9 mouse cellular contexts compared by ENCODE assay signal in genomic region chr11:115807306-115807705, GRCm38 (mm10). TPM values are rescaled to one million over a fixed set of nuclear protein-coding genes. Genes with fewer than 3 reads are reported as not detected.
A peak's percentile ranks its signal among the peaks of the same experiment; 100 is the strongest.
DNase-seq lines count a peak whose midpoint lies in the region; ATAC-seq lines count a peak whose summit lies in the region.
"Had no signal": no experiment of that assay in that cellular context is flagged by ENCODE, and none has a peak within 500 bp of the region (broad histone marks: within the 10 kb centered on the region; RNA-seq: fewer than 3 reads in every experiment).

No protein-coding gene starts in this region.

- WGBS in heart, embryonic 15.5 days, result 69% methylated on average over 6 of the region's 6 CpGs
- 81% methylated on average over 6 of the region's 6 CpGs for WGBS in heart, embryonic 11.5 days (ENCODE audit: insufficient replicate concordance)
- WGBS in forebrain, embryonic 15.5 days, result 24% methylated on average over 6 of the region's 6 CpGs
- WGBS in midbrain, embryonic 15.5 days, result 55% methylated on average over 6 of the region's 6 CpGs

- H3K9ac ChIP-seq in heart, embryonic 15.5 days, result no peak overlapping the region
- no peak overlapping the region for H3K9ac ChIP-seq in heart, embryonic 11.5 days (ENCODE audit: low read depth, low read length)
- H3K9ac ChIP-seq in forebrain, embryonic 15.5 days (replicated peaks), result no peak overlapping the region
- no peak overlapping the region for H3K9ac ChIP-seq in midbrain, embryonic 15.5 days

- no peak for ATAC-seq in heart, embryonic 15.5 days (replicated peaks; ENCODE audit: insufficient number of reproducible peaks, insufficient read depth, low FRiP score, low read depth)
- ATAC-seq in heart, embryonic 11.5 days (replicated peaks; ENCODE audit: insufficient number of reproducible peaks, low FRiP score, low TSS enrichment), result no peak
- peak; percentile 57 for ATAC-seq in forebrain, embryonic 15.5 days (replicated peaks)
- ATAC-seq in midbrain, embryonic 15.5 days (replicated peaks), result no peak; the same call in 1 of the 2 replicates

- H3K4me1 ChIP-seq in heart, embryonic 15.5 days (replicated peaks), result peaks cover 67% of the 10 kb centered on the region
- H3K4me1 ChIP-seq in heart, embryonic 11.5 days (ENCODE audit: control insufficient read depth, insufficient read depth, low read length), result peaks cover 47% of the 10 kb centered on the region
- peaks cover 58% of the 10 kb centered on the region for H3K4me1 ChIP-seq in forebrain, embryonic 15.5 days
- peaks cover 40% of the 10 kb centered on the region for H3K4me1 ChIP-seq in midbrain, embryonic 15.5 days

- H3K27ac ChIP-seq in heart, embryonic 15.5 days, result peak overlapping the region; percentile 93; the same call in 1 of the 2 replicates
- H3K27ac ChIP-seq in heart, embryonic 11.5 days (ENCODE audit: low read depth, low read length), result no peak overlapping the region
- H3K27ac ChIP-seq in forebrain, embryonic 15.5 days (replicated peaks), result peak overlapping the region; percentile 68
- peak overlapping the region; percentile 67 for H3K27ac ChIP-seq in midbrain, embryonic 15.5 days

- no peaks in the 10 kb centered on the region for H3K9me3 ChIP-seq in heart, embryonic 15.5 days (replicated peaks)
- H3K9me3 ChIP-seq in heart, embryonic 11.5 days (replicated peaks; ENCODE audit: control insufficient read depth, low read length), result no peaks in the 10 kb centered on the region
- no peaks in the 10 kb centered on the region for H3K9me3 ChIP-seq in forebrain, embryonic 15.5 days
- no peaks in the 10 kb centered on the region for H3K9me3 ChIP-seq in midbrain, embryonic 15.5 days

- no peak overlapping the region for H3K4me2 ChIP-seq in heart, embryonic 15.5 days
- no peak overlapping the region for H3K4me2 ChIP-seq in heart, embryonic 11.5 days
- no peak overlapping the region for H3K4me2 ChIP-seq in forebrain, embryonic 15.5 days (replicated peaks)
- H3K4me2 ChIP-seq in midbrain, embryonic 15.5 days, result peak overlapping the region; percentile 16; the same call in 1 of the 2 replicates

- peaks cover 53% of the 10 kb centered on the region for H3K36me3 ChIP-seq in heart, embryonic 15.5 days
- H3K36me3 ChIP-seq in heart, embryonic 11.5 days (ENCODE audit: control insufficient read depth, insufficient read depth, low read length), result peaks cover 31% of the 10 kb centered on the region
- peaks cover 11% of the 10 kb centered on the region for H3K36me3 ChIP-seq in forebrain, embryonic 15.5 days
- 0 out of 2 replicates have a peak, but pooled peaks cover 9% of the 10 kb centered on the region for H3K36me3 ChIP-seq in midbrain, embryonic 15.5 days (replicated peaks)

- peak; percentile 78 for DNase-seq in brain, adult 2 months (ENCODE audit: low read depth, low spot score)
- DNase-seq in urinary bladder, postnatal 36 days (ENCODE audit: low spot score in 2 of 2), result no peak
- no peak for DNase-seq in spleen, postnatal 4 days (ENCODE audit: low spot score in 2 of 2)
- DNase-seq in adrenal gland, postnatal 25 days, result no peak
- DNase-seq: kidney, adult 2 months had no signal

- H3K4me3 ChIP-seq in heart, embryonic 15.5 days, result no peak overlapping the region
- H3K4me3 ChIP-seq in heart, embryonic 11.5 days (ENCODE audit: low read depth, low read length), result no peak overlapping the region
- H3K4me3 ChIP-seq in forebrain, embryonic 15.5 days, result no peak overlapping the region
- no peak overlapping the region for H3K4me3 ChIP-seq in midbrain, embryonic 15.5 days

- no peaks in the 10 kb centered on the region for H3K27me3 ChIP-seq in heart, embryonic 15.5 days
- no peaks in the 10 kb centered on the region for H3K27me3 ChIP-seq in heart, embryonic 11.5 days (ENCODE audit: control insufficient read depth, insufficient read depth, low read length)
- H3K27me3 ChIP-seq in forebrain, embryonic 15.5 days, result no peaks in the 10 kb centered on the region
- no peaks in the 10 kb centered on the region for H3K27me3 ChIP-seq in midbrain, embryonic 15.5 days (replicated peaks)

RNA-seq across cellular contexts. Expression of gene Caskin2, which starts 6.1 kb away (rescaled TPM):
- polyA plus RNA-seq in heart, embryonic 15.5 days (2015; fragmentation: Nextera tagmentation; extraction: Ambion mirVana), result 18.0 and 22.5 TPM in 2 replicates
- 17.4 and 18.1 TPM in 2 replicates for polyA plus RNA-seq in heart, embryonic 11.5 days (2014; fragmentation: Nextera tagmentation; extraction: Ambion mirVana)
- polyA plus RNA-seq in forebrain, embryonic 15.5 days (2015; fragmentation: Nextera tagmentation; extraction: Ambion mirVana), result 7.8 and 7.9 TPM in 2 replicates
- polyA plus RNA-seq in midbrain, embryonic 15.5 days (2015; fragmentation: Nextera tagmentation; extraction: Ambion mirVana), result 9.4 and 11.1 TPM in 2 replicates
- total RNA-seq in adrenal gland, postnatal 25 days (2021), result 56.2 and 73.4 TPM in 2 replicates

RNA-seq across cellular contexts. Expression of gene Tsen54, which starts 7.2 kb away (rescaled TPM):
- polyA plus RNA-seq in heart, embryonic 15.5 days (2015; fragmentation: Nextera tagmentation; extraction: Ambion mirVana), result 20.1 and 26.4 TPM in 2 replicates
- polyA plus RNA-seq in heart, embryonic 11.5 days (2014; fragmentation: Nextera tagmentation; extraction: Ambion mirVana), result 20.8 TPM in 2 replicates
- 24.2 and 25.9 TPM in 2 replicates for polyA plus RNA-seq in forebrain, embryonic 15.5 days (2015; fragmentation: Nextera tagmentation; extraction: Ambion mirVana)
- 24.8 and 27.9 TPM in 2 replicates for polyA plus RNA-seq in midbrain, embryonic 15.5 days (2015; fragmentation: Nextera tagmentation; extraction: Ambion mirVana)
- total RNA-seq in adrenal gland, postnatal 25 days (2021), result 20.7 and 27.4 TPM in 2 replicates

RNA-seq across cellular contexts. Expression of gene Llgl2, which starts 16.5 kb away (rescaled TPM):
- 12.7 and 17.2 TPM in 2 replicates for polyA plus RNA-seq in heart, embryonic 15.5 days (2015; fragmentation: Nextera tagmentation; extraction: Ambion mirVana)
- 21.5 and 22.4 TPM in 2 replicates for polyA plus RNA-seq in heart, embryonic 11.5 days (2014; fragmentation: Nextera tagmentation; extraction: Ambion mirVana)
- 1.0 and 1.1 TPM in 2 replicates for polyA plus RNA-seq in forebrain, embryonic 15.5 days (2015; fragmentation: Nextera tagmentation; extraction: Ambion mirVana)
- polyA plus RNA-seq in midbrain, embryonic 15.5 days (2015; fragmentation: Nextera tagmentation; extraction: Ambion mirVana), result 0.84 and 1.0 TPM in 2 replicates
- 8.4 and 11.8 TPM in 2 replicates for total RNA-seq in adrenal gland, postnatal 25 days (2021)

RNA-seq across cellular contexts. Expression of gene Tmem94, which starts 42.1 kb away (rescaled TPM):
- polyA plus RNA-seq in heart, embryonic 15.5 days (2015; fragmentation: Nextera tagmentation; extraction: Ambion mirVana), result 36.7 and 38.8 TPM in 2 replicates
- 22.9 and 25.1 TPM in 2 replicates for polyA plus RNA-seq in heart, embryonic 11.5 days (2014; fragmentation: Nextera tagmentation; extraction: Ambion mirVana)
- 27.6 and 29.8 TPM in 2 replicates for polyA plus RNA-seq in forebrain, embryonic 15.5 days (2015; fragmentation: Nextera tagmentation; extraction: Ambion mirVana)
- 28.4 and 31.0 TPM in 2 replicates for polyA plus RNA-seq in midbrain, embryonic 15.5 days (2015; fragmentation: Nextera tagmentation; extraction: Ambion mirVana)
- 80.9 and 114 TPM in 2 replicates for total RNA-seq in adrenal gland, postnatal 25 days (2021)

RNA-seq across cellular contexts. Expression of gene Myo15b, which starts 50.9 kb away (rescaled TPM):
- polyA plus RNA-seq in heart, embryonic 15.5 days (2015; fragmentation: Nextera tagmentation; extraction: Ambion mirVana), result 0.16 TPM in 2 replicates
- 0.06 and 0.39 TPM in 2 replicates for polyA plus RNA-seq in heart, embryonic 11.5 days (2014; fragmentation: Nextera tagmentation; extraction: Ambion mirVana)
- 0.17 TPM in 1 of 2 replicates, not detected in the other for polyA plus RNA-seq in forebrain, embryonic 15.5 days (2015; fragmentation: Nextera tagmentation; extraction: Ambion mirVana)
- polyA plus RNA-seq in midbrain, embryonic 15.5 days (2015; fragmentation: Nextera tagmentation; extraction: Ambion mirVana), result 0.03 and 0.10 TPM in 2 replicates
- 0.36 TPM in 1 of 2 replicates, not detected in the other for total RNA-seq in adrenal gland, postnatal 25 days (2021)
